Mouse (Mus musculus) natural killer cell, adult 2 months (primary cell): ENCODE results near the gene Cd300lf.

ENCODE experiments used
- DNase-seq, 2 experiments: peaks; one replicate each; pipeline ENCODE4 v3.0.0; 2022; ENCODE audit warnings: low spot score in 2 of 2

The Cd300lf gene

DNA sequence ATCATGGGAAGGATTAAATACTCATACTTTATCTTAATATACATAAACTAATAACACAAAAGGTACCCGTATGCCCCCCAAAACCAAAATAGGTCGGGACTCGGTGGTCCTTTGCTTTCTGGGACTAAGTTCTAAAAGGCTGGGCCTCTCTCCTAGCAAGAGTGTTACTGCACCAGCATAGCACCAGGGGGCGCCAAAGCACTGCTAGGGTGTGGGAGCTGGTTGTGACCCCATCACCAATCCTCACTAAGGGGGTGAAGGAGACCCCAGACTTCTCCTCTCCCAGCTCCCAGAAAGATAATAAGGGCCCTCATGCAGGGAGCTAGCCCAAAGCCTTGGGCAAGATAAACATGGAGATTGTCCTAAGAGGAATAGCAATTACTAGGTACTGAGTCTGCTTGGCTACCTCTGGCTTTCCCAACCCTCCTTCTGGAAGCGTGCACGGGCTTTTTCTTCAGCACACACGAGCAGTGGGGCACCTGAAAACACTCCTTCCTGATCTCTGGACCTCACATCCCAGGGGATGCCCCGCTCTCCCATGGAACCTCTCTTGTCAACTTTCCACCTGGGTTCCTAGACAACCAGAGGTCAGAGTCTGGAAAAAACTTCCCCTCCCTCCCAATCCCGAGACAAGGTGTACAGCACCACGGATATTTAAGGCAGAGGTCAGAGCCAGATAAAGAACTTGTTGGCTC lies 27.2 kb upstream of the Cd300lf start:
- DNase-seq: peak; percentile 70 to 84

- peak; percentile 78 to 79 for DNase-seq
Observed at GRCm38 (mm10) chr11:115160016-115160797, 26.4 kb upstream of the Cd300lf start.

- DNase-seq: peak; percentile 72 to 79
Observed at GRCm38 (mm10) chr11:115157933-115158719, 24.3 kb upstream of the Cd300lf start.

GRCm38 (mm10) chr11:115155053-115155634 lies 21.4 kb upstream of the Cd300lf start:
- DNase-seq: peak; percentile 77 to 89

DNA sequence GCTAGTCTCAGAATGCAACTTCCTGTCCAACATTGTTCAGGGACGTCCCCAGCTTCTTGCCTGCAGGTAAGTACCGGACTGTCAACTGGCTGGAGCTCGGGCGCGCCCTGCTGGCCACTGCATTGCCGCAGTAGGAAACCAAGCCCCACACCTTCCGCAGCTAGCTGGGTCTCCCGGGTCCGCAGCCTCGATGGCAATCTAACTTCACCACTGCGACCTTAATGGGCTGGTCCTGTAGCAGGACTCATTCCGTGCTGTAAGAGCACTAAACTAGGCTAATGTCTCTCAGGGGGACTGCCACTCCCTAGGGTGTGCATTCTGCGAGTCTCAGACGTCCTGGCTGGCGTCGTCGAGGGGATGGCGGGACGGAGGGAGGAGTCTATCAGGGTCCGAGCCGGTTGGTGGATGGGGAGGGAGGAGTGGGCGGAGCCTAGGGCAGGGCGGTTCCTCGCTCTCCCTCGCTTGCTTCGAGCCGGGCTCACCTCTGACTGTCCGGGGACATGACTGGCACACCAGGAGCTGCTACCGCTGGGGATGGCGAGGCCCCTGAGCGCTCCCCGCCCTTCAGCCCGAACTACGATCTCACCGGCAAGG lies 20.0 kb upstream of the Cd300lf start:
- peak; percentile 93 to 96 for DNase-seq

DNA sequence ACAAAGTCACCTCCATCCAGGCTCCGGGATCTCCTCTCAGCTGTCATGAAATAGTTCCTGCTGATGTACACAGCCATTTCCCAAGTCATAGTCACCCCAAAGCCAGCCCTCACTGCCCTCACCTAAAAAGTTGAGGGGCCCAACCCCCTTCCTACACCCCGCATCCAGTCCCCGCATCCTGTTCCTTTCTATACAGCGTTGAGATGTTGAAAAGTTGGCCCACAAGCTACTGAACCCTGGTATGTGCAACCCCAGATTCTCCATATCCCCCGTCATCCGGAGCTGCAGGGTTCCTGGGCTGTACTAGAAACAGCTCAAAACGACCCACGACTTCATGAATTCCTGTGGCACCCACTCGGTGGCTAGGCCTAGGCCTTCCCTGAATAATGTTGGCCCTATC lies 19.3 kb upstream of the Cd300lf start:
- DNase-seq: no peak

GRCm38 (mm10) chr11:115151755-115152429 lies 18.1 kb upstream of the Cd300lf start:
- no peak for DNase-seq

- DNase-seq: peak in 1 of 2 experiments; percentile 48
Observed at GRCm38 (mm10) chr11:115150741-115151254, 17.0 kb upstream of the Cd300lf start.

DNA sequence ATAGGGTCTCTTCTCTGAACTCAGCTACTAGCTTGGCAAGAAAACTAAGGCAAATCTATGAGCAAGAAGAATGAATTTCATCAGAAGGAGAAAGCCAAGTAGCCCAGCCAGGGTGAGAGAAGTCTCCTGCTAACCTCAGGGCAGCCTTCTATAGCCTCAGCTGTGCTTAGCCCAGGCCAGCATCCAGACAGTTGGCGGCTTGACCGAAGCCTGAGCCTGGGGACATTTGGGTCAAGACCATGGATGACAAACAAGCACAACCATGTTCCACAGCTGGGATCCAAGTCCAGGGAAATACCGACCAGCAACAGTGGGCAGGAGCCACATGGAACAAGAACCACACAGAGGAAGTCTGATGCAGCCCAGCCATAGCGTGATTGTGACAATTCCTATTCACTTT lies 14.0 kb upstream of the Cd300lf start:
- DNase-seq: no peak

DNA sequence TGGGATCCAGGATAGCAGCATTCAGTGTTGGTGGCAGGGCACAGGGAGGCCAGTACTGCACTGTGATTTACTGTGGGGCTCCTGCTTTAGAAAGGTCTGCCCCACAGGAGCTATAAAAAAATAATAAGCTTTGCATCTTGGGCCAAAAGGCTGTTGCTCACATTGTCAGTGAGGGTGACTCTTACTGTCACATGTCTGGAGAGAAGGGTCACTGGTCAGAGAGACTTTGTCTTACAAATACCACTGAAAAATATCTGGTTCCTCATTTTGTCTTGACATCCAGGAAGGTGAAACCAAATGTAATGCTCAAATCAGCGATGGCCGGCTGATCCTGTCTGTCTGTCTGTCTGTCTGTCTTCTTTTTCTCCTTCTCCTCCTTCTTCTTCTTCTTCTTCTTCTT lies 8.2 kb upstream of the Cd300lf start:
- no peak for DNase-seq

- peak; percentile 50 to 66 for DNase-seq
Observed at GRCm38 (mm10) chr11:115138597-115139262, 4.9 kb upstream of the Cd300lf start.

GRCm38 (mm10) chr11:115131768-115132381 lies 1.9 kb downstream of the Cd300lf start:
- peak in 1 of 2 experiments; percentile 37 for DNase-seq

DNA sequence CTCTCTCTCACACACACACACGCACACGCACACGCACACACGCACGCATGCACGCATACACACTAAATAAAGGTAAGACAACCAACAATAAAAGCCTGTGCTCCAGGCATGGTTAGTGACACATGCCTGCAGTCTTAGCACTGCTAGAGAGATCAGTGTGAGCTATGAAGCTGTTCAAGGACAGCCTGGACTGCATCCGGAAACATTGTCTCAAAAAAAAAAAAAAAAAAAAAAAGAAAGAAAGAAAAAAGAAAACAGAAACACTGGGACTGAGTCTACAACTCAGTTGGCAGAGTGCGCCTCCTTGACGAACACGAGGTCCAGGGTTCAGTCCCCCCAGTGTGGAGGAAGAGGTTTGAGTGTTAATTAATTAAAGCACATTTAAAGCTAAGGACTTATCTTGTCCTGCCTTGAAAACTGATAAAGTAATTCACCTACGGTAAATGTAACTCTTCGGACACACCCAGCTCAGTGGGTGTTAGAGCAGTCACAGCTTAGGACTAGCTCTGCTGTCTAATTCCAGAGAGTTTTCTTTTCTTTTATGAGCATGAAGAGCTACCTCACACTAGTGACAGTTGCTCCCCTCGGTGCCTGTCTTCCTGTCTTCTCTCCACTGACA lies 4.2 kb downstream of the Cd300lf start:
- no peak for DNase-seq

DNA sequence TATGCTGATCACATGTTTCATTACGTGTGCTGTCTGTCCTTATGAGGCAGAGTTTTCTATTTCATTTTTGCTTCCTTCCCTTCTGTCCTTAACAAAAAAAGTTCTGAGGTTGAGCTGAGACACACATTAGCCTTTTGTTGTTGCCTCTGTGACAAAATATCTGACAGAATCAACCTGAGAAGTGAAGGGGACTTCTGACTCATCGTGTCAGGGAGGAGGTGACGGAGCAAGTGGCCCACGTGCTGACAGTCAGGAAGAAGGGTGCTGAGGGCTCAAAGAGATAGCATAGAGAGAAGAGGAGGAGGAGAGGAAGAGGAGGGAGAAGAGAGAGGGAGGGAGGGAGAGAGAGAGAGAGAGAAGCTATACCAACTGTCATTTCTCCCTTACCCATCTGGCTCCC lies 5.3 kb downstream of the Cd300lf start:
- DNase-seq: peak; percentile 60 to 79

DNA sequence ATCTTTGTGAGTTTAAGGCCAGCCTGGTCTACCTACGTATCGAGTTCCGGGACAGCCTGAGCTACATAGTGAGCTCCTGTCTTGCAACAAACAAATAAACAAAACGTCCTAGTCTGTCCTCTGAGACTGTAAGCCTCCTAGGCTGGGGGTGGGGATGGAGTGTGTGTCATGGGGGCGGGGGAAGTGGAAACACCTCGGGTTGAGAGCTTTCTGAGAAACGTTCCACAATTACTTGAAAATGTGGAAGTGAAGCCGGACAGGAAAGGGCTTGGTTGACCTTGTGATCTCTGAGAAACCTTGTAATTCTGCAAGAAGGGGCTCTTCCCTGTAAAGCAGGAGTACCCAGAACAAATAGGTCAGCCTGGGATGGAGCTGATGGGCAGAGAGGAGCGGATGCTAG lies 14.4 kb downstream of the Cd300lf start:
- no peak for DNase-seq

DNA sequence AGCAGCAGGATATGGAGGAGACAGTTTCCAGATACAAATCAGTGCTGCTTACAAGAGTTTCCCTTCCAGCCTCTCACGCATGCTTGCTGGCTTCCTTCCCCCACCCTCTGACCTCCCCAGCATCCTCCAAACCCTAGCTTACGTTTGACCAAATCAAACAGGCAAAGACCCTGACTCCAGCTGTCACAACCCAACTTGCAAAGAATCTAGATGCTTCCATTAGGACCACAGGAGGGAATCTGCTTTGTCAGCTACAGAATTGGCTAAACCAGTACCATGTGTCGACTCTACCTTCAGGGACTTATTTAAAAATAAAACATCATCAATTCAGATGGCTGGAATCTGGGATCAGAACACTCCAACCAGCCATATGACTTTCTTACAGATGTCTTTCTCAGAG lies 21.6 kb downstream of the Cd300lf start:
- DNase-seq: no peak

DNA sequence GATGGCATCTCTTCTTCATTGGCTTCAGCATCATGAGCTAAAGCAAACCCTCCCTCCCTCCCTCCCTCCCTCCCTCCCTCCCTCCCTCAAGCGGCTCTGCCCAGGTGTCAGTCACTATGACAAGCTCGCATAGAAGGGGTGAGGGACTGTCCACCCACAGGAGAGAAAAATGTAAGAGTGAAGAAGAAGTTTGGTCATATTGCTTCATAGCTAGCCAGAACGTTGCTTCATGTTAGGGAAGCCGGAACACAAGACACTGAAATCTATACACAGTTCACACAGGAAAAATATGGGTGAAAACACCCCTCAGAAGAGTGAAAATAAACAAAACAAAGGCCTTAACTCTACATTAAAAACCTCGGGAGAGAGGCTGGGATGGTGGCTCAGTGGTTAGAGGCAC lies 23.5 kb downstream of the Cd300lf start:
- no peak for DNase-seq

DNA sequence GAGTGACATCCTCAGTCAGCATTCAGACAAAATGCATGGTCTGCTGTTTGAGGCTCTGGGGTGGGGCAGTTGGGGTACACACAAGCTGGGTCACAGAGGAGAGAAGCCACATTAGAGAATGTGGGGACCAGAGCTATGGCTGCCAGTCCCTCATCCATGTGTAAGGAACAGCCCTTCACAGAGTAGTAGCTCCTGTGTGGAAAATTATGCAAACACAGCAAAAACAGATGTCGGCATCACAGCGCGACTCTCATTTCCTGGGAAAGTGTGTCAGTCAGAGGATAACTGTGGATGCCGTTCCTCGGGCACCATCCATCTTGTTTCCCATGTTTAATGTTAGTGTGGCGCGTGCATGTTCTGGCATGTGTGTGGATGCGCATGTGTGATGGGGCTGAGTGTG lies 25.6 kb downstream of the Cd300lf start:
- DNase-seq: no peak

DNA sequence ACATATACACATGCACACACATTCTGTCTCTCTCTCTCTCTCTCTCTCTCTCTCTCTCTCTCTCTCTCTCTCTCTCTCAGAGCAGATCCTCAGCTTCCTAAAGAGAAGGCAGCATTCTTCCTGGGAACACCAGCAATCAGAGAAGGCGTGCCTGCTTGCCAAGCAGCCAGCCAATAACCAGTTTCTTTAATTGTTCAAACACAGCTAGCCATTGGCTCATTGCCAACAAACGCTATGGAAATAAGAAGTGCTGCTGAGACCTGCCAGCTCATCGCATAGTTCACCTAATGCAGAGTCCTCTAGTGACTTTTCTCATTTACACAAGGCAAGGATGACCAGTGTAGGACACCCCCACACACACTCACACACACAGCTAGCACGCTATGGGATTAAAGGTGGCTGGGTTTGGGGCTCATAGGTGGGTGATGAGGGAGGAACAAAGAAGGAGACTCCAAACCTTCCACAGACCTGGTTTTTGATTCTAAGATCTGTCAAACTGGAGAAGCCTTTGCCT lies 26.3 kb downstream of the Cd300lf start:
- no peak for DNase-seq
